Mouse (Mus musculus) lung, embryonic 16.5 days (tissue): ENCODE measurements at regions not wholly inside any gene's neighbourhood (a gene's known extent, or its start where the extent isn't known, plus 50 kb on each side); places are given as distances from the start of the nearest gene placed in this dataset.

Experiments
- ATAC-seq: fragments of 200-750 bp; cut with Nextera tagmentation; 2 replicates; pipeline ENCODE4 v1.8.0; 2017; ENCODE audit warnings: low read depth, mild to moderate bottlenecking, moderate library complexity
- H3K27ac ChIP-seq: fragments of 300-500 bp; sonication (generic); 2 replicates; pipeline ENCODE4 v1.5.1; 2014; ENCODE audit warnings: mild to moderate bottlenecking, control low read depth, low read length
- H3K27me3 ChIP-seq: fragments of 300-500 bp; sonication (generic); 2 replicates; pipeline ENCODE4 v1.6.1; 2014; ENCODE audit warnings: low read depth, low read length, mixed read lengths; ENCODE audit not compliant: control insufficient read depth, insufficient read depth
- H3K36me3 ChIP-seq: fragments of 300-500 bp; sonication (generic); 2 replicates; pipeline ENCODE4 v1.6.1; 2014; ENCODE audit warnings: low read length; ENCODE audit not compliant: control insufficient read depth, insufficient read depth
- H3K4me1 ChIP-seq: fragments of 300-500 bp; sonication (generic); replicated peaks from 2 replicates; pipeline ENCODE4 v1.6.1; 2014; ENCODE audit warnings: low read length, mixed read lengths; ENCODE audit not compliant: control insufficient read depth, insufficient read depth
- H3K4me2 ChIP-seq: fragments of 300-500 bp; sonication (generic); 2 replicates; pipeline ENCODE4 v1.6.1; 2014; ENCODE audit warnings: low read depth, low read length, control low read depth
- H3K4me3 ChIP-seq: fragments of 300-500 bp; sonication (generic); 2 replicates; pipeline ENCODE4 v1.5.1; 2014; ENCODE audit warnings: mild to moderate bottlenecking, low read length, control low read depth
- H3K9ac ChIP-seq: fragments of 300-500 bp; sonication (generic); 2 replicates; pipeline ENCODE4 v1.6.1; 2014; ENCODE audit warnings: low read length, control low read depth
- H3K9me3 ChIP-seq: fragments of 300-500 bp; sonication (generic); 2 replicates; pipeline ENCODE4 v1.6.1; 2016; ENCODE audit warnings: low read length; ENCODE audit not compliant: control insufficient read depth
- WGBS: fragments of 180-500 bp; shearing (Covaris S2); extraction: QIAGEN DNeasy Blood & Tissue Kit; methylation state at CpG from one replicate; pipeline ENCODE4 v1.1.7; 2014; 5-methylcytosine and 5-hydroxymethylcytosine counted together

DNA sequence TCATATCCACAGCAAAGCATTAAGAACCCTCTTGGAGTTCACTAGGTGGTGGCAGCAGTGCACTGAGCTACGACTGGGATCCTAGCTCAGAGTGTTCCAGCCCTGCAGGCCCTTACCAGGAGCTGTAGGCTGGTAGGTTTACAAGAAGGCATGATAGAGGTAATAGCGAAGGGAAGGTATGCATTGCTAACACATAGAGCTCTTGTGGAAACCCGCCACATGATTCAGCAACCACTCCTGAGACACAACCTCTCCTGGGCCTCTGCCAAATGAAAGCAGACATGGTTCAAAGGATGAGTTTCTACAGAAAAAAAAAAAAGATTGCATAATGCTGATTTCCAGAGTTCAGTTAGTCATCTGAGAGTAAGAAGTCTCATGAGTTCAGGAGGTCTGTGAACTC lies 370.5 kb upstream of the Npvf start:
- Histone ChIP-seq H3K36me3 (no peaks in the 10 kb centered on the region), H3K27ac (no peak overlapping the region), H3K9me3 (no peaks in the 10 kb centered on the region), H3K27me3 (no peaks in the 10 kb centered on the region), H3K9ac (no peak overlapping the region), H3K4me1 (no peaks in the 10 kb centered on the region), H3K4me2 (no peak overlapping the region), H3K4me3 (no peak overlapping the region)
- WGBS = 66% methylated on average over 3 of the region's 3 CpGs
- no peak for ATAC-seq

GRCm38 (mm10) chr6:51025411-51025810 lies 371.2 kb upstream of the Npvf start:
- no peak overlapping the region for H3K9ac ChIP-seq
- H3K4me2 ChIP-seq = no peak overlapping the region
- no peaks in the 10 kb centered on the region for H3K36me3 ChIP-seq
- no peak overlapping the region for H3K27ac ChIP-seq
- H3K27me3 ChIP-seq = no peaks in the 10 kb centered on the region
- H3K9me3 ChIP-seq = no peaks in the 10 kb centered on the region
- WGBS = 62% methylated on average over 3 of the region's 3 CpGs
- no peaks in the 10 kb centered on the region for H3K4me1 ChIP-seq
- no peak overlapping the region for H3K4me3 ChIP-seq
- ATAC-seq = no peak

GRCm38 (mm10) chr6:51027296-51027695 lies 373.1 kb upstream of the Npvf start:
- H3K4me3 ChIP-seq = no peak overlapping the region
- H3K27me3 ChIP-seq = no peaks in the 10 kb centered on the region
- no peaks in the 10 kb centered on the region for H3K4me1 ChIP-seq
- no peaks in the 10 kb centered on the region for H3K9me3 ChIP-seq
- ATAC-seq = no peak
- no peak overlapping the region for H3K9ac ChIP-seq
- no peak overlapping the region for H3K4me2 ChIP-seq
- H3K27ac ChIP-seq = no peak overlapping the region
- WGBS = 49% methylated on average over 2 of the region's 2 CpGs
- no peaks in the 10 kb centered on the region for H3K36me3 ChIP-seq

- no peak for ATAC-seq
- Histone ChIP-seq H3K36me3 (no peaks in the 10 kb centered on the region), H3K9ac (no peak overlapping the region), H3K4me1 (no peaks in the 10 kb centered on the region), H3K27ac (no peak overlapping the region), H3K9me3 (no peaks in the 10 kb centered on the region), H3K4me2 (no peak overlapping the region), H3K27me3 (no peaks in the 10 kb centered on the region), H3K4me3 (no peak overlapping the region)
- 80% methylated on average over 3 of the region's 3 CpGs for WGBS
These were observed 375.3 kb upstream of the Npvf start for GRCm38 (mm10) chr6:51029516-51029915.

GRCm38 (mm10) chr6:51029953-51030352 lies 375.7 kb upstream of the Npvf start:
- Histone ChIP-seq H3K9ac (no peak overlapping the region), H3K4me3 (no peak overlapping the region), H3K4me2 (no peak overlapping the region), H3K36me3 (no peaks in the 10 kb centered on the region), H3K27ac (no peak overlapping the region), H3K27me3 (no peaks in the 10 kb centered on the region), H3K4me1 (no peaks in the 10 kb centered on the region), H3K9me3 (no peaks in the 10 kb centered on the region)
- no peak for ATAC-seq
- 86% methylated on average over 3 of the region's 3 CpGs for WGBS

DNA sequence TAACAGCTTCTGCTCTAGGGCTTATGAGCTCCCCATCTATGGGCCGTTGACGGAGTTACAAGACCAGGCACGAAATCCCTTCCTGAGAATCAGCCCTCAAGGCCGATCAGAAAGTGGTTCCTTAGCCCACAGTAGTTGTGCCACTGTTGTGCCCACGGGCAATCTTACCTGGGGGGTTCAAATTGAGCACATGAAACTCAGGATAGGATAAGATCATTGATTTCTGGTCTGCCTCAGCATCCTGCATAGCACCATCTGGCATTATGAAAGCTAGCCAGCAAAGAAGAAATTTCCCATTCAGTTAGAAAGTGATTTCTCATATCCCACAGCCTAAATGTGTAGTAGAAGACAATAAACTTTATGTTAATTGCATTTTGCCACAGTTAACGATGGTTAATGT lies 379.6 kb upstream of the Npvf start:
- Histone ChIP-seq H3K27me3 (no peaks in the 10 kb centered on the region), H3K36me3 (no peaks in the 10 kb centered on the region), H3K9me3 (no peaks in the 10 kb centered on the region), H3K4me2 (no peak overlapping the region), H3K4me1 (peaks cover 10% of the 10 kb centered on the region), H3K4me3 (no peak overlapping the region), H3K9ac (no peak overlapping the region), H3K27ac (no peak overlapping the region)
- WGBS = 84% methylated on average over 6 of the region's 6 CpGs
- no peak for ATAC-seq

DNA sequence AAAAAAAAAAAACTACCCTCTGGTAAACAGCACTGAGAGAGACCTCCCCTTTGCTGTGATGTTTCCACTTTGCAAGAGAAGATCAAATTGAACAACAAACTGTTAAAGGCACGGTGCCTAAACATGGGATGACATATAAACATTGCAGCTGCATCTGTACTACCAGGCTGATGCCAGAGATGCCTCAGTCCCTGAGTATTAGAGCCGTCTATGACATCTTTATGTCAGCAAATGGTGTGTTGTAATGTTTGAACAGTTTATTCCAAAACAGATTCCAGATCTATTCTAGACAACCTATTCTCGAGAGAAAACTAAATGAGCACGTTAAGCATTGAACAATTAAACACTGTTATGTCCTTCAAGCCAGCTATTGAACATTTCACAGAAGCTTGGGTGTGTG lies 381.8 kb upstream of the Npvf start:
- no peaks in the 10 kb centered on the region for H3K9me3 ChIP-seq
- peaks cover 10% of the 10 kb centered on the region for H3K4me1 ChIP-seq
- H3K4me2 ChIP-seq = no peak overlapping the region
- no peaks in the 10 kb centered on the region for H3K27me3 ChIP-seq
- H3K27ac ChIP-seq = peak overlapping the region; percentile 48
- H3K9ac ChIP-seq = no peak overlapping the region
- H3K4me3 ChIP-seq = no peak overlapping the region
- 39% methylated on average over 4 of the region's 4 CpGs for WGBS
- peak; percentile 54; the same call in 1 of the 2 replicates for ATAC-seq
- no peaks in the 10 kb centered on the region for H3K36me3 ChIP-seq

DNA sequence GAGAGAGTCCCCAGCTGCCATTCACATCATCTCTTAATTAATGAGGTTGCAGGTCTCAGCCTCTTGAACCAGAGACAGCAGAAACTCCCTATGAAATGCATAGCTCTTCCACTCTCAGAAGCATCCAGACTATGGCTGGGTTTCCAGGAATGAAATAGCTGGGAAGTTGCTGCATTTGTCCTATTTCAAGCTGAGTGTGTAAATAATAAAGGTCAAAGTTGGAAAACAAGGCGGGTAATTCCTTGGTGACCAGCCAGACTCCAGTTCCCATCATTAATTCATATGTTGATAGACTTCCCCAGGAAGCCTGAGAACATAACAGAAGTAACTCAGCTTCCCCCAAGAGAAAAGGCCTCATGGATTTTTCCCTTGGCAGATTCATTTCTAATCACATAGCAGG lies 382.3 kb upstream of the Npvf start:
- Histone ChIP-seq H3K27me3 (no peaks in the 10 kb centered on the region), H3K9me3 (no peaks in the 10 kb centered on the region), H3K9ac (no peak overlapping the region), H3K4me1 (peaks cover 10% of the 10 kb centered on the region), H3K36me3 (no peaks in the 10 kb centered on the region), H3K4me2 (no peak overlapping the region), H3K27ac (peak overlapping the region; percentile 48), H3K4me3 (no peak overlapping the region)
- 15% methylated on average over 1 of the region's 1 CpGs for WGBS
- peak; percentile 79 for ATAC-seq

DNA sequence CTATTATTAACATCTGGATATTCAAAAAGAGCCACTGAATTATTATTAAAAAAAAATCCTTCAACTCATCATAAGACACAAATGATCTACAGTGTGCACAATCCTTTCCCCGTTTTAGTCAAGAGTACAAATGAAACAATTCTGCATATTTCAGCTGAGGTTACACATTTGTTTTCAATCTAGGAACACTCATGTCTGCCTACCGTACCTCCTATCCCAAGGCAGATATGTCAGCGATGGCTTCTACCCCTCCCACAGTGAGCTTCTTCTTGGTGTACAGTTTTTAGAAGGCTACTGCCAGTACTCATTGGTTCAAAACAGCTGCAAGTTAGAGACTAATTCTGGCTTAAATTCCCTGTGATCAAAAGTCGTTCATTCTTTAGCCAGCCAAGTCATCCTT lies 382.7 kb upstream of the Npvf start:
- Histone ChIP-seq H3K4me3 (no peak overlapping the region), H3K27ac (peak overlapping the region; percentile 53), H3K36me3 (no peaks in the 10 kb centered on the region), H3K27me3 (no peaks in the 10 kb centered on the region), H3K9ac (no peak overlapping the region), H3K4me2 (no peak overlapping the region), H3K4me1 (peaks cover 10% of the 10 kb centered on the region), H3K9me3 (no peaks in the 10 kb centered on the region)
- peak; percentile 65 for ATAC-seq
- WGBS = 28% methylated on average over 4 of the region's 4 CpGs

GRCm38 (mm10) chr6:51039486-51040180 lies 385.4 kb upstream of the Npvf start:
- H3K9me3 ChIP-seq = no peaks in the 10 kb centered on the region
- H3K4me1 ChIP-seq = peaks cover 10% of the 10 kb centered on the region
- no peaks in the 10 kb centered on the region for H3K27me3 ChIP-seq
- H3K4me2 ChIP-seq = no peak overlapping the region
- no peak overlapping the region for H3K27ac ChIP-seq
- H3K9ac ChIP-seq = no peak overlapping the region
- no peak for ATAC-seq
- H3K4me3 ChIP-seq = no peak overlapping the region
- 83% methylated on average over 20 of the region's 20 CpGs for whole genome bisulfite sequencing
- H3K36me3 ChIP-seq = no peaks in the 10 kb centered on the region
